Mouse (Mus musculus) layer of hippocampus, postnatal 36 days (tissue): Measurements from ENCODE around the gene Atoh8. TPM values are rescaled to one million over a fixed set of nuclear protein-coding genes. Genes with fewer than 3 reads are reported as not detected.

Experiments used
- total RNA-seq, 2 experiments: library from RNA; stranded (reverse); gene quantifications; 2 replicates each; pipeline ENCODE4 v1.2.3; 2021

Atoh8 gene
- total RNA-seq, 2 experiments from 2014 or later: 2.2 to 3.4 TPM

Other genes with a start within 250 kb of the Atoh8 start
- gene St3gal5, start 138.0 kb downstream of the Atoh8 start, total RNA-seq: 10 to 100 TPM; 97.7 to 99.5 TPM
- gene Sftpb, start 69.0 kb upstream of the Atoh8 start, total RNA-seq: not detected
- gene Usp39, start 109.6 kb upstream of the Atoh8 start, total RNA-seq: 10 to 100 TPM; 31.3 to 35.8 TPM
- 10 to 100 TPM; 16.9 to 17.2 TPM for gene 0610030E20Rik, start 111.7 kb upstream of the Atoh8 start, total RNA-seq
- 10 to 100 TPM in 1 of 2 experiments, 1 to 10 TPM in 1; 8.1 to 10.5 TPM for gene Tmem150a, start 119.9 kb upstream of the Atoh8 start, total RNA-seq
- 10 to 100 TPM; 77.6 to 85.2 TPM for gene Rnf181, start 131.4 kb upstream of the Atoh8 start, total RNA-seq
- 1 to 10 TPM; 4.4 to 5.3 TPM for gene Vamp5, start 144.9 kb upstream of the Atoh8 start, total RNA-seq
- gene Vamp8, start 155.1 kb upstream of the Atoh8 start, total RNA-seq: 10 to 100 TPM; 14.7 to 17.3 TPM
- 10 to 100 TPM; 22.6 to 24.0 TPM for gene Ggcx, start 178.7 kb upstream of the Atoh8 start, total RNA-seq
- gene Mat2a, start 204.0 kb upstream of the Atoh8 start, total RNA-seq: 100 to 1,000 TPM; 186 to 194 TPM